Mouse (Mus musculus) megakaryocyte progenitor cell, adult 5-6 weeks (primary cell): ENCODE results near the gene Trabd2b. TPM values are rescaled to one million over a fixed set of nuclear protein-coding genes. Genes with fewer than 3 reads are reported as not detected.

Experiments used
- ATAC-seq: replicated peaks from 2 replicates; pipeline ENCODE4 v1.8.0; 2016; ENCODE audit warnings: mild to moderate bottlenecking, moderate TSS enrichment, inconsistent platforms; ENCODE audit not compliant: poor library complexity
- total RNA-seq, 2 experiments: library from RNA; stranded (forward) in 1 of 2; stranded (reverse) in 1 of 2; fragments of 157-497, 149-512 nt in 1 of 2; fragments of 200-1000 nt in 1 of 2; gene quantifications; 2 replicates each; pipeline versions ENCODE4 v1.2.3 to v1.2.4; 2015 to 2017

Trabd2b gene
- total RNA-seq, 2 experiments from 2014 or later = not detected

DNA sequence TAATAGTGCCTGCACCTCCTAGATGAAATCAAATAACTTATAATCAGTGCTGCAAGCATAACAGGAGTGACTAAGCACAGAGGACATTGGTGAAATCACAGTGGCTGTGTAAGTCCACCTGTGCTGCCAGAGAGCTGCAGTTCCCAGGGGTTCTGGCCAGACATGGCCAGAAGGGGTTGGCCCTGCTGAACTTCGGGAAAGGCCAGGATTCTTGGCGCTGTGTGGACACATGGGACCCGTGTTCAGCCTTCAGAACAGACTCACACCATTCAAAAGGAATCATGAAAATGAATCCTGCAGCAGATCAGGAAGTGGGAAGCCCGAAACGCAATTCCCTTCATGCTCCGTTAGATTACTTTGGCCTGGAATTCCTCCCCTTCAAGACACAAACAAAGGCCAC lies 125.1 kb downstream of the Trabd2b start:
- ATAC-seq = no peak

DNA sequence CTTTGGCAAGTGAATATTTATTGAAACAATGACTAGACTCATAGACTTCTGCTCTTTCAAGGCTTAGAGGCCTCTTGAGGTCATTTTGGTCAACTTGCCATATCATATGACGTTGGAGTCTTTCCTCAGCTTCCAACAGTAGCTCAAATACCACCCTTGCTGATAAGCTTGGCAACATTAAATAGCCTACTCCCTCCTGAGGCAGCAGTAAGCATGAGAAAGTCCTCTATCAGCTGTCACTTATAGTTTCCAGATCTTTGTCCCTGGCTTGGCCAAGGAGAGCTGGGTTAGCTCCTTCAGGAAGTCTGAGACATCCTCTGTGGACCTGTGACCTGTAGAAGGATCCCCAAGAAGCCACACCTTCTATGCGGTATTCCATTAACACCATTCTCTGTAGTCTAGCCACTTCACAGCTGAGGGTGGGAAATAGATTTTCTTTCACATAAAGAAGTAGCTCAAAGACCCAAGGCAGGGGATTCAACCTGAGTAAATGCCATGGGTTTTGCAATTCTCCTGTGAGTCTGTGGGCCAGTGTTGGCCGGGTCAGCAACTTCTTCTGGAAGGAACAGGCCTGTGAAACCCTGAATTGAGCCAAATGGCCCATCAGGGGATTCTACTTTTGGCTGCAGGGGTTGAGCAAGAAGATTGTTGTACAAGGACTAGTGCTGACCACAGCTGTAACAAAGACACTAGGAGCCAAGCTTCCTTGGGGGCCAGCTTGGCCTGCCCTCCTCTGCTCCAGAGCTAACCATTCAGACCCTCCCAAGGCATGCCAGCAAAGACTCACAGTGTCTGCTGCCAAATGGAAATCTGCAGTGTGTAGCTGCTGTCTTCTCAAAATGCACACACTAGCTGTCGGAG lies 127.6 kb downstream of the Trabd2b start:
- ATAC-seq = no peak

DNA sequence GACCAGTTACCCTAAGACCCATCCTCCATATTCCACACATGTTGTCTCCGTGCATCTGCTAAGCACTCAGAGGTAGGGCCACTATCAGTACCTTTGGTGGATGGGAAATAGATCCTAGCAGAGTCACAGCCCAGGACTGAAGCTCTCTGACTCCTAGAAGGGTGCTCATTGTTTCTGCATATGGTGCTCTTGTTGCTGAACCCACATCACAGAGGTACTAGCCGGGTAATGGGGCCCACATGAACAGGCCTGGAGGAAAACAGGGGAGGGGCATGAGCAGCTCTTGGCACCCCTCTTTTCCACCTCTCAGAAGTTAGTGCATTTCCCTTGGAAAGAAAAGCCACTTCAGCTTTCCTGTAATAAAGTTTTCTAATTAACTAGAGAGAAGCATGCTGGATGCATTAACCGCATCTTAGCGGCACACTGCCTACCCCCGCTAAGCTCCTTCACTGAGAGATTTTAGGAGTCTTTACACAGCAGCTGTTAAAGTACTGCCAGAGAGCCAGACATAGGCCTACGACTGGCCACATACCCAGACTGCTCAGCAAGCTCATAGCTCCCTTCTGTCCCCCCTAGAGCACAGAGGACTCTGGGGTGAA lies 131.0 kb downstream of the Trabd2b start:
- ATAC-seq = no peak

DNA sequence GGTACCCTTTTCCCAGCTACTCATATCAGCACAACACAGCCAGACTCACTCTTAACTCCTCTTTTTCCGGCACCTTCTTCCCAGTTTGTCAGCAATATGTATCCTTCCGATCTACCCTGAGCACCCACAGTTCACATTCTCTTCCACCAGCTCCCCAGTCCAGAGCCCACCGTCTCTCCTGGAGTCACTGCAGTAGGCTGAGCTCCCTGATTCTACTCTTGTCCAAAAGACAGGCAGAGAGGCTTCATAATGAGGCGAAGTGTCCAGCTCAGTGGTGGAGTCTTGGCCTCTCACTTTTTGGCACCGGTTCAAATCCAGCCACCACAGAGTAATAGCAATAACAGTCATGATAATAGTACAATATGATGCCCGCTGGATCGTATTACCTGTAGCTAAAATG lies 133.5 kb downstream of the Trabd2b start:
- ATAC-seq = no peak

DNA sequence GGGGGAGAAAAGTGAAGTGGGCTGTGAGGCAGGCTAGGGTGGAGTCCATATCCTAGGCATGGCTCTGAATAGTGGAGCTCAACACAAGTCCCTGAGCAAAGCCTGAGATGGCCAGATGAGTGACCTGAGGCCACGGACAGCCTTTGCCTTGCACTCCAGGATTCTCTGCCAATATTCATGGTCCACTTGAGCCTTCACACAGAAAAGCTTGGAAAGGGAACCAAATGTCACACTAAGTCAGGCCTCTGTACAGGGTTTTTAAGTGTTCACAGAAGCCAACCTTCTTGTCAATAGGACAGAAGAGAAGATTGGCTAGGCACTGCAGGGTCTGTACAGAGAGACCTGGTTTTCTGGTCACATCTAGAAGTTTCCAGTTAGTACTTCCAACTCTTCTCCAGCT lies 134.7 kb downstream of the Trabd2b start:
- ATAC-seq = no peak

DNA sequence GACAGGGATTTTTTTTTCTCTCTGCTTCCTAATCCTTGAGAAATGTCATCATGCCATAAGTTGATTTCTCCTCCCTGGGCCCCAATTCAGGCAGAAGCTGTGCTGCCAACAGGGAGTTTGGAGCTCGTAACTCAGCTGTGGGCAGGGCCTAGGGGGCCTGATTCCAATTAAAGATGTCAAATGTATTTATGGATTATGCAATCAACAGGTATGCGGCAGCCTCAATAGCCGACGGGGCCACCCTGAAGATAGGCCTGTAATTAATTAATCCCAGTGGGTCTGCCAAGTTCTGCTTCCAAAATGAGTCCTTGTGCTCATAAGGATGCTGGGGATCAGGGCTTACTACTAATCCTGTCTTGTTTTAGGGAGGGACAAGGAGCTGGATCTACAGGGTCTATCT lies 135.6 kb downstream of the Trabd2b start:
- no peak for ATAC-seq

DNA sequence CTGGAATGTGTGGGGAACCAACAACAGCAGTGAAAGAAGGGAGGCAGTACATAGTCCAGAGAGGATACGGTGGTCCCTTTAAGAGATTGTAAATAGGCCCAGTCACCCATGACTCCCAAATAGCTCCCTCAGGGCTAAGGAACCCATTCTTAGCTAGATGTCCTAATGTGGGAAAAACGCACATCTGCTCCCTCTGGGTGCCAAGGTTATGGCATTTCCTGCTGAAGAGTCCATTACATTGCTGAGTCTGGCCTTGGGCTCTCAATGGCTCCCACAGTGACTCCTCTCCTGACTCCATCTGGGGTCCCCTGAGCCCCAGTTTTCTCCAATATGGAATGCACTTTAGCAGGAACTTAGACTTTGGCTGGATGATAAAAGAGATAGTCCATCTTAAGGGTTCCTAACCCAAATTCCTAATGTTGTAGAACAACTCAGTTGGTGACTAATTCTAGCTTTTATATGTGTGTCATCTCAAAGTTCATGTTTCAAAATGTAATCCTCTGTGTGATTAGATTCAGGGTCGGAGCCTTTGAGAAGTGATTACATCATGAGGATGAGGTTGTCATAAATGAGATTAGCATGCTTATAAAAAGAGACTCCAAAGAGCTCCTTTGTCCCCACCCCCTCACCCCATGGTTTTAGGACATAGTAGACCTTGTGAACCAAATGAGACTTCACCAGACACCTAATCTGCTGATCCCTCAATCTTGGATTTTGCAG lies 139.1 kb downstream of the Trabd2b start:
- ATAC-seq = no peak

DNA sequence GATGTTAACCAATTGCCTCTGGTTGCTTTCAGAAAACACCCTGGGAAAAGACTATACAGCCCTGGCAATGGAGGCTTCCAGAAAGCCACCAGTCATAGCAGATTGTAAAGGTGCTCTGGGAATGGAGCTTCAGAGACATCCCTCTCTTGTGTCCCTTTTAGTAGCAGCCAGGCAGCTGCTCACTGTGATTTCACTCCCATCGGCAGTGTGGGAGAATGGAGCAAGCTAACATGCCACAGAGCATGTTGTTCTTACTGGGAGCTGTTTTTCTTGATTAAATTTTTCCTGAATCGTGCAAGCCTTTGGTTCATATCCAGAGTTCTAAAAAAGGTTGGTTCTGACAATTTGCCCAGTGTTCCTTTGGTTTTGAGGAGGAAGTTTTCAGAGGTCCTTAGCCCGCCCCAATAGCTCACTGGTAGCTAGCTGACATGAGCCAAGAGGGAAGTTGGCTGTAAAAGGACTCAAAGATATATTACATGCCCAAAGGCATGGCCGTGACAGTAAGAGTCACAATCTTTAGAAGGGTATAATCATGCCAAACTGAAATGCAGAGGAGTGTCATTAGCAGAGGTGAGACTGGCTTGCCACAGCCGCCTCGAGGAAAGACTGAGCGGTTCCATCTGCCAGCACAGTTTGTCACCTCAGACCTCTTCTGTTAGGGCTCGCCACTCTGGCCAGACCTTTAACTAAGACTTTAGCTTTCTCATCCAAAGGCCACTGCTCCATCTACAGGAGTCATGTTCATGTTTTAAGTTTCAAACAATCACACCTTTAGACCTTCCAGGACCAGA lies 141.3 kb downstream of the Trabd2b start:
- ATAC-seq = no peak

DNA sequence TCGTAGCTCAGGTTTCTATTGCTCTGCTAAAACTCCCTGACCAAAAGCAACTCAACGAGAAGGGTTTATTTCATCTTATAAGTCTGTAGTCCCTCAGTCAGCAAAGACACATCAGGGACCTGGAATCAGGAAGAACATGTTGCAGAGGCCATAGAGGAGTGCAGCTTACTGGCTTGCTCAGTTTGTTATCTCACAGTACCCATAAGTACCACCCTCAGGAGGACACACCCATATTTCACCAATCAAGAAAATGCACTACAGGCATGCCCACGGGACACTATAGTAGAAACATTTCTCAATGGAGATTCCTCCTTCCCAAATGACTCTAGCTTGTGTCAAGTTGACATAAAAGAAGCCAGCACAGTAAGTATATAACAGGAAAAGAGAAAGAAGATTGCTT lies 143.0 kb downstream of the Trabd2b start:
- ATAC-seq = 0 out of 2 replicates have a peak, but pooled peaks have one; percentile 17

DNA sequence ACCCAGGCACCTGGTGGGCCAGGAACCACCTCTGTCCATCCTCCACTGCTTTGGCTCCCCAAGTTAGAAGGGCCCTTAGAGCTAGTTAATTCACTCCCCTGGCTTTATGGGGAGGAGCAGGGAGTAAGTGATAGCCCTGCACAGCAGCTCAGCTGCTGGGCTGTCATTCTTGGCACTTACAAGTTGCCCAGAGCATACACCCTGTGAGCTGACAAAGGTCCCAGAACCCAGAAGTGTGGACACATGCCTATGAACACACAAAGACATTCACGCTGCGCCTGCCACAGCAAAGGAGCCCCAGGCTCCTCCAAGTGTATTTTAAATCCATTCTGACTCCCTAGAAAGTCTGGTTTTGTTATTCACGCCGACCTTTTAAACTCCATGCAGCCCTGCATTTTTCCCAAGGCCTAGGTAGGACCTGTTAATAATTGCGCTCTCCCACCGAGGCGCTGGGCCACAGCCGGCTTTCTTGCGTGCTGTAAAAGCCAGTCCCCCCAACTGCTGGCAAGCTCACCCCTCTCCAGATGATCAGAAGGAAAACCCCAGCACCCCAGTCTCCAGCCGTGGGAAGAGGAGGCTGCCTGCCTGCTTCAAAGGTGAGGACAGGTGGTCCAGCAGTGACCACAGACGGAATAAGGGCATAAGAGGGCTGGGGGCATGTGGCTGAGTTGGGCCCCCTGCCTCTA lies 144.1 kb downstream of the Trabd2b start:
- ATAC-seq = no peak

DNA sequence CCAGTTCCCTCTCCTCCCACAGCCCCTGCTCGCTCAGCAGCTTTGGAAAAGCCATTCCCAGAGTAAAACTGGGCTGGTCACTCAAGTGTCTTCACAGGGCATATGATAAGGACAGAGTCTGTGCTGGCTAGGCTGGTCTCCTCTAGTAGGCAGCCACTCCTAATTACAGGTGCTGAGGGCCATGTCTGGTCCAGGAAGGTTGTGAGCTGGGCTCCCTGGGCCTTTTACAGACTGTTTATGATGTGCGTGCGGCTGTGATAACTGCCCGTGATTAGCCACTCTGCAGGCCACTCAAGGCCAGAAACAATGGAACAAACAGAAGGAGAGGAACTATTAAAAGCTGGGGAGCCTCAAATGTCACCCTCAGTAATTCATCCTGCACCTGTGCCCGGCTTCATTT lies 150.4 kb downstream of the Trabd2b start:
- ATAC-seq = no peak

DNA sequence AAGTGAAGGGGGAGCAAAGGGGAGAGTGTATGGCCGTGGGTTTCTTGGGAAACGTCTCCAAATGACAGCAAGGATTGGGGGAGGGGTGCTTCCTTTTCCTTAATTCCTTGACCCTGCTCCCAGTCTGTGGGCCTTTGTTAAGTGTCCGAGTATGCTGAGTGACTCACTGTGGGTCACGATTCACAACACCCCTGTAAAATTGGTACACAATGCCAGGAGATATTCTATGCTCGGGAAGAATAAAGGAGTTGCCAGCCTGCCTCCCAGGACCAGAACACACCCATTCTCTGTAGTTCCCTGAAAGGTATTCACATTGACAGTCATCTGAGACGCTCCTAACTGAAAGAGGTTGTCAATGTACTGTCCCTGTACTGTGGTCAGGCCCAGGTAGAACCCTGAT lies 151.2 kb downstream of the Trabd2b start:
- ATAC-seq = no peak

DNA sequence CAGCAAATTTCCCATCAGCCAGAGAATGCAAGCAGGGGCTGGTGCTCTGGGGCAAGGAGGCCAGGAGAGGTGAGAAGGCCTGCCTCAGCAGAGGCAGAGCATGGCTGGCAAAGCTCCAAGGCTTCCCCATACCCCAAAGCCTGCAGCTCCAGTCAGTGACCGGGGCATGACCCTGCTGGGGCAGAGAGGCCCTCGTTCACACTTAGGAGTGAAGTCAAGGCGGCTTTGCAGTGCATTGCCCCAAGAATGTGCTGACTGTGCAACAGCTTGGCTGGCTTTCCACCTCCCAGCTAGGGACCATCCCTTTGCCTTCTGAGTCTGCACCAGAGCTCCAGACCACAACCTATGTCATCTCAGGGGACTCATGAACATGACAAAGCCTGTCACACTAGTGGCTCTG lies 152.0 kb downstream of the Trabd2b start:
- ATAC-seq = no peak

DNA sequence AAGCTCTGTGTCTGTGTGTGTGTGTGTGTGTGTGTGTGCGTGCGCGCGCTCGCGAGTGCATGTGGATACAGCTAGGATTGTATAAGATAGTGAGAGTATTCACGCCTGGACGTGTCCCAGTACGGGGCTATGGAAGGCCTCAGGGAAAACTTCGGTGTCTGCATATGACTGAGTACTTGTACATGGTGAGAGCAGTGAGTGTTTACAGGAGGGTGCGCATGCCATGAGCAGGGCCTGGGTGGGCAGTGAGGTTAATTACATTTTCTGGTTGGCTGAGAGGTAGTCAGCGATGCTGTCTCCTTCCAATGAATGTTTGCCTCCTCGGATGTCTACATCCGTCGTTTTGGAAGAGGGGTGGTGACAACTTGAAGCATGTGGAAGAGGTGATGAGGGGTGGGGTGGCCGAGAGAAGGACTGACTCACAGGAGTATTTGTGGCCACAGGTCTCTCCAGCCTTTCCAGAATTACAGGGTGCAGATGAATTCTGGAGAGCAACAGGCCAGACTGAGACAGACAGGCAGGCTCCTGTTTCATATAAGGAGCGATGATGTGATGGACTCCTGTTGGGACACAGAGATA lies 154.2 kb downstream of the Trabd2b start:
- no peak for ATAC-seq

DNA sequence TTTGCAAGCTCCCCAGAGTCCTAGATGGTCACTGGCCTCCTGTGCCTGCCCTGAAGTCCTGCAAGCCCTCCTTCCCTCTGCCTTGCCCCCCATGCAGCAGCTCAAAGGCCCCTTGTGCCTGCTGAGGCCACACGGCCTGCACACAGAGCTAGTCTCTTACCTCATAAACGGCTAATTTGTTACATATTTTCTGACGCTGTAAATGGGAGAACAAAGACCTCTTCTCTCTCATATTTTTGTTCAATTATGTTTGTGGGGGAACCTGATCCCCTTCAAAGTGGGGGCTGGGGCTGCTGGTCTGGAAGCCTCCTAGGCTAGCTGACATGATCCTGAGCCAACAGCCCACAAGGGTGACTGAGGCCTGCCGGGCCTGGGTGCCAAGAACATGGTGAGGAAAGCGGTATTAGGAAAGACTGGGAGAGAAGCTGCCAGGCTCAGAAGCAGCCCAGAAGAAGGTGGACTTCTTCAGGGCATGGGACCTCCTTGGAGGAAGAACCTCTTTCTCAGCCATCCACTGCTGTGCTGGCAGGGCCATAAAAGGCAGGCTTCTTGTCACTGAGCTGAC lies 157.7 kb downstream of the Trabd2b start:
- no peak for ATAC-seq

DNA sequence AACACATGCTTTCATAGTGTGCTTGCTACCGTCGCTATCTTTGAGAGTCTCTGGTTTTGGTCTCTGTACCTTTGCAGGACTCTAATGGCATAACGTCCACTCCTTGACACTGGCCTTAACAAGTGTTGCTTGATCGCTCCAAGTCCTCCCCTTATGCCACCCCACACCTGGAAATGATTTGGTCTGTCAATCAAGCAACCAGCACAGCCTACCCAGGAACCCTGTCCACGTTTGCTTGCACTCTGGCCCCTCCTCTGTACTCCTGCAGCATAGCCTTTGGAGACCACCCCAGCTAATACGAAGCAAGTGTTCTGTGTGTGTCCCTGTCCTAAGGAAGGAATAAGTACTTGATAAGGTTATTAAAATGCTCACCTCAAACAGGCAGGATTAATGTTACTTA lies 161.1 kb downstream of the Trabd2b start:
- ATAC-seq = no peak

DNA sequence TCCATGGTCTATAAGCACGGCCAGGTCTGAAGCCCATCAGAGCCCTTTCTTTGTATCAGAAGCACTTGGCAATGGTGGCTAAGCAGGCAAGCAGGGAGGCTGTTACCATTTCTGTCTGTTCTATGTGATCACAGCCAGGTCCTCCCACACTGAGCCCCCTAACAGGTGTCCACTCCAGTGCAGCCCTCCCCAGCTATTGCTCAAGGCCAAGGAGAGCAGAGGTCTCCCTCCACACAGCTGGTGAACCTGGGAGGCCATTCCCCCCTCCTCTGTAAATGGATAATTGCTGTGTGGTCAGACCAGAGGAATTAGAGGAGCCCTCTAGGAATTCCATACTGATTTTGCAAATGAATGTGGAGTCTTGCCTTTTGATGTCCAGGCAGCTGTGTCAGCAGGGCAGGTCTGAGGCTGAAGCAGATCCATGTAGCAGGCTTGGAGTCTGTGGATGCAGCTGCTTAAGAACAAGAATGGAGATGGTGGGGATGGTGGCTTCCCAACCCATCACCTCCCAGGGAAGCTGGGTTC lies 161.6 kb downstream of the Trabd2b start:
- no peak for ATAC-seq

DNA sequence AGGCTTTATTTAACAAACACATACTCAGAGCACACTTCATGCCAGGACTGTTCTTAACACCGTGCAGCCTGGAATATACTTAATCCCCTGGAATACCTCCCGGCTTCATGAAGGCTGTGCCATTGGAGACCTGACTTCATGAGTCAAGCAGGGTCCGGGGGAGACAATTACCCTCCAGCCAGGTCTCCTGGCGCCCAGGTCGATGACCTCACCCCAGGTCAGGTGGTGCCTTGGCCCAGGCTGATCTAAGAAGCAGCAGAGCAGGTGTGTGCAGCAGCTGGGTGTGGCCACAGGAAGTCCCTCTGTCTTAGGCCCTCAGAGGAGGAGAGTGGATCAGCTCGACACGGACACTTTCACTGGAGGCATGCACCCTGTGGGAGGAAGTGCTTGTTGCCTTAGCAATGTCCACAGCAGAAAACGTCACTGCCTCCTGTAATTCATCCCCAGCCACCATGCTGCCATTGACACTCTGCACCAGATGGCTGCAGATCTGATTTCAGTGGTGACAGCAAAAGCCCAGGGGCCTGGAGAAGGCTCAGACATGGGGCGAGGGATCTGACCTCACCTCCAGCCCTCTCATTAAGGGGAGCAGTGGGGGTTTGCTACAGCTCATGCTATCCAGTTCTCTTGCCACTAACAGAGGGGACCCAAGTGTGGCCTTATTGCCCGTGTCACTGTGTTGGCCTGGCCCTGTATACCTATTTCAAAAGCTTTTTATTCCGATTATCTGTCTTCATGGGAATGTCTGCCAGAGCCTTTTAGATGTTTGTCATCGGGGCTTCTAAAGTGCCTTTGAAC lies 171.8 kb downstream of the Trabd2b start:
- no peak for ATAC-seq
